Mouse (Mus musculus): ENCODE data around the gene Ltbp2.

- TF ChIP-seq CTCF (IDR thresholded peaks at IDR 0.05; ENCODE audit: low read depth) (peak; percentile 29), EP300 (IDR thresholded peaks at IDR 0.05; ENCODE audit: low read depth) (no peak)
Measured at GRCm38 (mm10) chr12:84813773-84814172, 62.6 kb downstream of the Ltbp2 start.
